Mouse (Mus musculus): ENCODE measurements around the gene Scarf2.
A peak's percentile ranks its signal among the peaks of the same experiment; 100 is the strongest.

The Scarf2 gene

DNA sequence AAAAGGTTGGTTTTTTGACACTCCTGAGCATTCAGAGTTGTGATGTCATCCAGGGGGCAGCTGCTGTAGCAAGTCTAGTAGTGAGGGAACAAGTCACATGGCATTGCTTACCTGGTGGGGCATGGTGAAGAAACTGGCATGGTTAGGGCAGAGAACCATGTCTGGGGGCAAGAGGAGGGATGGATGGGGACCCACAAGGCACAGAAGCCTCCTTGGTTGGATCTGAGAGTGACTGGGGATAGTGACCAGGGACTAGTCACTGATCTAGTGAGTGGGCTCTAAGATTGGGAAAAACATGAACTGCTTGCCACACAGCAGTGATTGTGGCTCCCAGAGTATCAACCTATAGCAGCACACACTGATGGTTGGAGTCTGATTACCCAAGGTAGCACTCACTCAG is 2.5 kb downstream of the Scarf2 start:
- no peak for DNase-seq

- no peak for DNase-seq
Observed at GRCm38 (mm10) chr16:17801777-17802455, 4.8 kb downstream of the Scarf2 start.

DNA sequence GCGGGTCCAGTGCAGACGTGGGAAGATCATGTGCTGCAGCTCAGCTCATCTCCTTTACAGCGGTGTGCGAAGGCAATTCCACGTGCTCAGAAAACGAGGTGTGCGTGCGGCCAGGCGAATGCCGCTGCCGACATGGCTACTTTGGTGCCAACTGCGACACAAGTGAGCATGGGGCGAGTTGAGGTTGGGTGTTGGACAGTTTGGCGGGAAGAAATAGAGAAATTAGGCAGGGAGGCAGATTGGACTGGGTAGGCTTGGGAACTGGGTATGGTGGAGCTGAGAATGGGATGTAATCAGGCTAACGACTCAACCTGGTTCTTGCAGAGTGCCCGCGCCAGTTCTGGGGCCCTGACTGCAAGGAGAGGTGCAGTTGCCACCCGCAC is 5.4 kb downstream of the Scarf2 start:
- DNase-seq = no peak

DNA sequence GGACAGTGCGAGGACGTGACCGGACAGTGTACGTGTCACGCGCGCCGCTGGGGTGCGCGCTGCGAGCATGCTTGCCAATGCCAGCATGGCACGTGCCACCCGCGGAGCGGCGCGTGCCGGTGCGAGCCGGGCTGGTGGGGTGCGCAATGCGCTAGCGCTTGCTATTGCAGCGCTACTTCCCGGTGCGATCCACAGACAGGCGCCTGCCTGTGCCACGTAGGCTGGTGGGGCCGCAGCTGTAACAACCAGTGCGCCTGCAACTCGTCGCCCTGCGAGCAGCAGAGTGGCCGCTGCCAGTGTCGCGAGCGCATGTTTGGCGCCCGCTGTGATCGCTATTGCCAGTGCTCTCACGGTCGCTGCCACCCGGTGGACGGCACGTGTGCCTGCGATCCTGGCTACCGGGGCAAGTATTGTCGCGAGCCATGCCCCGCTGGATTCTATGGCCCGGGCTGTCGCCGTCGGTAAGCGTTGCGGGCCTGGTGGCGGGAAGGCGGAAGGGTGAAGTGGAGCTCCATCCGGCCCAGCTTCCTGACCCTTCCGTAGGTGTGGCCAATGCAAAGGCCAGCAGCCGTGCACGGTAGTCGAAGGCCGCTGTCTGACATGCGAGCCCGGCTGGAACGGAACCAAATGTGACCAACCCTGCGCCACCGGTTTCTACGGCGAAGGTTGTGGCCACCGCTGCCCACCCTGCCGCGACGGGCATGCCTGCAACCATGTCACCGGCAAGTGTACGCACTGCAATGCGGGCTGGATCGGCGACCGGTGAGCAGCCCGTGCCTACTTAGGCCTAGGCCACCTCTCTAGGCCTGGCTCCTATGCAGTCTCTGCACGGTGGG is 6.0 kb downstream of the Scarf2 start:
- peak in 1 of 2 experiments; percentile 20 for DNase-seq

DNA sequence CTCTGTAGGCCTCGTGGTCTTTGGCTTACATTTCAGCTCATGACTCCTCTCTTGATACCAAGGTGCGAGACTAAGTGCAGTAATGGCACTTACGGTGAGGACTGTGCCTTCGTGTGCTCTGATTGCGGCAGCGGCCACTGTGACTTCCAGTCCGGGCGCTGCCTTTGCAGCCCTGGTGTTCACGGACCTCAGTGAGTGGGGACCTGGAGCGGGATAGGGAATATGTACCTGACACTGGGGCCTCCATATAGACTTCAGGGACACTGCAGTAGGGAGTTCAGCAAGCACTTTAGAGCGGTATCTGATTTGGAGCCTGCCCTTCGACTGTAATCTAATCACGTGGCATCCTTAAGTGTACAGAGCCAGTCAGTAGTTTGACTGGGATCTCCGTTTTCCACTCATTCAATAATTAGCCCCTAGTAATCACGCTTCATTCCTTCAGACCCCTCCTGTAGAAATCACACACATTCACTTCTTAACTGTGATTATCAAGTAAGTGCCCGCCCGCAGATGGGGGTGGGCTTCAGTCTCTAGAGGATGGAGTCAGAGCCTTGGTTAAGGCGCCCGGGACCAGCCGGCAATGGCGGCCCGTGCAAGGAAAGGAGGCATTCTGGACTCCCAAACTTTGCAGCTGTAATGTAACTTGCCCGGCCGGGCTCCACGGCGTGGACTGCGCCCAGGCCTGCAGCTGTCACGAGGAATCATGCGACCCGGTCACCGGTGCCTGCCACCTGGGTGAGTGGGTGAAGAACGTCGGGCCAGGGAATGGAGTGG is 6.8 kb downstream of the Scarf2 start:
- DNase-seq = no peak

GRCm38 (mm10) chr16:17804449-17804912 is 7.4 kb downstream of the Scarf2 start:
- DNase-seq = peak; percentile 11 to 35

- no peak for DNase-seq
Observed at GRCm38 (mm10) chr16:17804982-17805381, 7.9 kb downstream of the Scarf2 start.

GRCm38 (mm10) chr16:17806581-17807191 is 9.6 kb downstream of the Scarf2 start:
- no peak for DNase-seq

DNA sequence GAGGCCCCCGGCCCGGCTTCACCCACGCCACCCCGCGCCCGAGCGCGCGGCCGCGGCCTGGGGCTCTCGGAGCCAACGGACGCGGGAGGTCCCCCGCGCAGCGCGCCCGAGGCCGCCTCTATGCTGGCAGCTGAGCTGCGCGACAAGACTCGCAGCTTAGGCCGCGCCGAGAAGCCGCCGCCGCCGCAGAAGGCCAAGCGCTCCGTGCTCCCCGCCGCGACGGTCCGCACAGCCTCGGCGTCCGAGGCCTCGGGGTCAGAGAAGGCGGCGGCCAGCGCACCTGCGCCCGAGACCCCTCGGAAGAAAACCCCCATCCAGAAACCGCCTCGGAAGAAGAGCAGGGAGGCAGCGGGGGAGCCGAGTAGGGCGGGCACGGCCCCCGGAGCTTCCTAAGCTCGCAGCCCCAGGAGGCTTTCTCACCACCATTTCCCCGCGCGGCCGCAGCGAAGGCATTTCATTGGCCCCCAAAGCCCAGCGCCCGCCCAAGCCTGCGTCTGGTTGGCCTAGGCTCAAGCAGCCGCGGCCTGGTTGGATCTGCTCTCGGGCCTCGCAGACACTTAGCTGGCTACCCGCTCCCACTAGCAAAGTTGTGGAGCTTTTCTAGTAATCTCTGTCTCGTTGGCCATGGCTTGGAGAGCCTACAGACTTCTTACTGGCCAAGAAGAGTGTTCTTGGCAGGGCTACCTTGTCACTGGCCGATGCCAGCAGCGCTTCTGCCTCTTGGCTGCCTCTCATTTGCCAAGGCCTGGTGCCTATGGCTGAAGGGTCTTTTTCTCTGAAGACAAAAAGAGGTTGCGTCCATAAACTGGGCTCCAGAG is 10.3 kb downstream of the Scarf2 start:
- DNase-seq = peak; percentile 72 to 85

- DNase-seq = no peak
Observed at GRCm38 (mm10) chr16:17809125-17809524, 12.0 kb downstream of the Scarf2 start.

GRCm38 (mm10) chr16:17809711-17810110 is 12.6 kb downstream of the Scarf2 start:
- DNase-seq = no peak

GRCm38 (mm10) chr16:17812120-17812519 is 15.0 kb downstream of the Scarf2 start:
- DNase-seq = no peak

DNA sequence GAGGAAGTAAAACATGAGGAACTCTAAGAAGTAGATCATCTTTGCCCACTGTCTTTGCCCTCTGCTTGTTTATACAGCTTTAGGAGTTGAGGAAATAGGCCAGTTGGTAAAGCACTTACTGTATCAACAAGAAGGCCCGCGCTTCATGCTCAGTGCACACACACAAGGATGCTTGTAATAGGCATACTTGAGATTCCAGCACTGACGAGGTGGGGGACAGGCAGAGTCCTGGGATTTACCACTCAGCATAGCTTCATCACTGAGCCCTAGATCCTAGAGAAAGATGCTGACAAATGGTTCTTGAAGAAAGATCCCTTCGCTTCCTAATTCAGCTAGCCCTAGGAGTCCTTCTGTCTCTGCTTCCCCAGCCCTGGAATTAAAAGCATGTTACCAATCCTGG is 16.1 kb downstream of the Scarf2 start:
- no peak for DNase-seq

DNA sequence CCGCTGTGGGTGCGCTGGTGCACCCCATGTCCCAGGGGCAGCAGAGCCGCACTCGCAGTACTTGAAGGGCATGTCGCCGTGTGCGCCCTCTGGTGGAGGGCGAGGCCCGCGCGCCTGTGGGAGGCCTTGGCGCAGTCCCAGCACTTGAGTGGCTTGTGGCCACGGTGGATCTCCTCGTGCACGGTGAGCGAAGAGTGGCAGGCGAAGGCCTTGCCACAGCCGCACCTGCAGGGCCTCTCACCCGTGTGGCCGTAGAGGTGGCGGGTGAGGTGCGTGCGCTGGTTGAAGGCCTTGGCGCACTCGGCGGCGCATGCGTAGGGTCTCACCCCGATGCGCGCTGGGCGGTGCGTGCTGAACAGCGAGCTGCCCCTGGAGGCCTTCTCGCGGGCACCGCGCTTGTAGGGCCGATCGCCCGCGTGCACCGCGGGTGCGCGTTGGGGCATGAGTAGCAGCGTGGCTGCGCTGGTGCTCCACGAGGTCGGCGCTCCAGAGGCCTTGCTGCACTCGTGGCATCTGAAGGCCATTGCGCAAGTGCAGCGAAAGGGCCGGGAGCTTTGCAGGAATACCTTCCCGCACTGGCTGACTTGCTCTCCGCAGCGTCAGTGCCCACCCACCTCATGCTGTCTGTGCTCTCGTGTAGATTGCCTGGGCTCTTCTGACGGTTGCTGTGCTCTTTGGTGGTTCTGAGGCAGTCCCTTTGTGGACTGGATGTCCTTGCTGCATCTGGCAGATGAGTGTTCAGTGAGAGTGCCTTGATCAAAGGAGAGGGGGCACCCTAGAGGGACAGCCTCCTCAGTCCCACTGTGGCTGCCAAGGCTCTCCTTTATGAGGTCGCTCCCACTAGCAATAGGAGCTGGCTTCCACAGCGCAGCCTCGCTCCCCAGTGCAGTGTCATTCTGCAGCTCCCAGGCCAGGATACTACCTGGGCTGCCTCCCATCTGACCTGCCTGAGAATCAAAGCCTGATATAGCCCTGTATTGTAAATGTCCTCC is 18.6 kb downstream of the Scarf2 start:
- DNase-seq = peak; percentile 35 to 63

DNA sequence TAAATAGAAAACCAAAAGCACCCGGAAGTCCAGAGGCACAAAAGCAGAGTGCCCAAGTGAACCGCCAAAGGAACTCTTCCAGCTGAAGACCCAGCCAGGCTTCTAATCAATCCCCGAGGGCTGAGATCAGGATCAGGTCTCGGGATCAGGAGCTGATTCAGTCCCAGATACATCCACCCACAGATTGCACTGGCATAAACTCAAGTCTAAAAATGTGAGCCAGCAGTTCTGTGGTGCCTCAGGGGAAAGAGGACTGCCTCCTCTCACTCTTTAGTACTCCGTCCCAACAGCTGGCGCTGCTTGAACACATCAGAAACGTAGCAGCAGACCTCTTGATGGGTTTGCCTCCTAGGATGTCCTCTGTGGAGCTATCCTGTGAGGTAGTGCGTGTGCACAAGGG is 19.4 kb downstream of the Scarf2 start:
- DNase-seq = no peak

- DNase-seq = no peak
Observed at GRCm38 (mm10) chr16:17826500-17826899, 29.4 kb downstream of the Scarf2 start.

GRCm38 (mm10) chr16:17828229-17828628 is 31.1 kb downstream of the Scarf2 start:
- DNase-seq = no peak

- DNase-seq = no peak
Observed at GRCm38 (mm10) chr16:17828867-17829266, 31.8 kb downstream of the Scarf2 start.

DNA sequence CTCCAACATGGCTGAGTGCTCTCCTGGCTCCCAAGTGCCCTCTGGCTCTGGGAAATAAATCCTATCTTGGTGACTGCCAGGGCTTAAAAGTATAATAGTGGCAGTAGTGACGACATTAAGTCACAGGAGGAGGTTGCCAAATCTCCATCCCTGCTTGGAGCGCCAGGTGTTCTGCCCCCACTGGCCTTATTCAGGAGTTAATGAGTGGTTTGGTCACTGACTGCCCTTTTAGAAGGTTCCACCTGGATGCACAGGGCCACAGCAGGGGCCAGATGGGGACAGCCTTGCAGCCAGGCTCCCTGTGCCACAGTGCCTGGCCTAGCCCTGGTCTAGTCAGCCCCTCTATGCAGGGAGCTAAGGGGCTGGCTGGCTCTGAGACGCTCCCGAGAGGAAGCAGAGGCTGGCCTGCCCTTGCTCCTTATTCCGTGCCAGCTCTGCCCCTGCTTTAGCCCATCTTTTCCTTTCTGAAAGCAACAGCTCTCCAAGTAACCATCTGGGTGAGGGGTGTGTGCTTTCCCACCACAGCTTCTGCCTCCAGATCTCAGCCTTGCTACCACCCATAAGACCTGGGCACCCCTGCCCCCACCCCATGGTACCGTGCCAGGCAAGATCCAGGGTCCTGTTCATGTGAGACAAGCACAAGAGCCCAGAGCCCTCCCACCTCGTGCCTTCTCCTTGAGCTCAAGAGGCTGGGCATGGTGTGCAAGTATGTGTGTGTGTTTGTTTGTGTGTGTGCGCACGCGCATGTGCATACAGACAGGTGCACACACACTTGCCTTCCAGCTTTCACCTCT is 33.5 kb downstream of the Scarf2 start:
- no peak for DNase-seq

GRCm38 (mm10) chr16:17831781-17832180 is 34.7 kb downstream of the Scarf2 start:
- no peak for DNase-seq

Data from spleen, adult 18-20 months (tissue).